ENCODE assay signal across 8 mouse cellular contexts in genomic region chr5:66620191-66620625, GRCm38 (mm10). TPM values are rescaled to one million over a fixed set of nuclear protein-coding genes. Genes with fewer than 3 reads are reported as not detected.
DNase-seq lines count a peak whose midpoint lies in the region; ATAC-seq and TF ChIP-seq lines count a peak whose summit lies in the region.

No protein-coding gene starts in this region.

- WGBS in forebrain, embryonic 15.5 days = under 1% methylated on average over 41 of the region's 41 CpGs
- WGBS in large intestine, adult 2 months = under 1% methylated on average over 41 of the region's 41 CpGs
- WGBS in liver, embryonic 16.5 days (ENCODE audit: insufficient replicate concordance) = under 1% methylated on average over 41 of the region's 41 CpGs
- WGBS in olfactory bulb, adult 2 months = under 1% methylated on average over 41 of the region's 41 CpGs

- peaks cover 12% of the 10 kb centered on the region for H3K27me3 ChIP-seq in E14TG2a.4 (ENCODE audit: insufficient read depth, low read length)
- no peaks in the 10 kb centered on the region for H3K27me3 ChIP-seq in forebrain, embryonic 15.5 days
- H3K27me3 ChIP-seq in liver, embryonic 16.5 days (ENCODE audit: control insufficient read depth, insufficient read depth, low read depth, low read length) = peaks cover 37% of the 10 kb centered on the region

- H3K4me2 ChIP-seq in forebrain, embryonic 15.5 days (replicated peaks) = peak overlapping the region; percentile 84
- H3K4me2 ChIP-seq in liver, embryonic 16.5 days (ENCODE audit: low read depth, low read length) = peak overlapping the region; percentile 59

- ATAC-seq in forebrain, embryonic 15.5 days (replicated peaks) = peak; percentile 54
- ATAC-seq in liver, embryonic 16.5 days (ENCODE audit: low read depth) = peak; percentile 61

- peaks cover 7% of the 10 kb centered on the region; the same call in 1 of the 2 replicates for H3K36me3 ChIP-seq in E14TG2a.4 (ENCODE audit: insufficient read depth, low read length)
- H3K36me3 ChIP-seq in forebrain, embryonic 15.5 days = no peaks in the 10 kb centered on the region
- H3K36me3 ChIP-seq in liver, embryonic 16.5 days (ENCODE audit: control insufficient read depth, insufficient read depth) = no peaks in the 10 kb centered on the region

- peak overlapping the region; percentile 57 for H3K9ac ChIP-seq in forebrain, embryonic 15.5 days (replicated peaks)
- peak overlapping the region; percentile 12; the same call in 1 of the 2 replicates for H3K9ac ChIP-seq in liver, embryonic 16.5 days (ENCODE audit: low read depth, low read length)

- peaks cover 20% of the 10 kb centered on the region for H3K4me1 ChIP-seq in E14TG2a.4 (replicated peaks; ENCODE audit: low read depth, low read length)
- peaks cover 31% of the 10 kb centered on the region for H3K4me1 ChIP-seq in forebrain, embryonic 15.5 days
- no peaks in the 10 kb centered on the region; the same call in none of the 2 replicates for H3K4me1 ChIP-seq in liver, embryonic 16.5 days (ENCODE audit: control insufficient read depth, low read depth, low read length)
- H3K4me1 ChIP-seq in olfactory bulb, adult 2 months (ENCODE audit: control insufficient read depth, insufficient read depth, low read length) = peaks cover 11% of the 10 kb centered on the region

- H3K4me3 ChIP-seq in E14TG2a.4 (replicated peaks; ENCODE audit: low read length) = peak overlapping the region; percentile 72
- peak overlapping the region; percentile 51 for H3K4me3 ChIP-seq in forebrain, embryonic 15.5 days
- peak overlapping the region; percentile 57 for H3K4me3 ChIP-seq in liver, embryonic 16.5 days (ENCODE audit: low read depth, low read length)
- H3K4me3 ChIP-seq in olfactory bulb, adult 2 months (ENCODE audit: insufficient read depth, low read depth, low read length) = peak overlapping the region; percentile 71

- H3K9me3 ChIP-seq in E14TG2a.4 (ENCODE audit: low read length) = peaks cover 68% of the 10 kb centered on the region
- H3K9me3 ChIP-seq in forebrain, embryonic 15.5 days = no peaks in the 10 kb centered on the region
- H3K9me3 ChIP-seq in liver, embryonic 16.5 days (replicated peaks; ENCODE audit: control insufficient read depth, low read length) = no peaks in the 10 kb centered on the region

- TF ChIP-seq CTCF in E14TG2a.4 (conservative IDR thresholded peaks at IDR 0.05; ENCODE audit: low read length) = no peak
- TF ChIP-seq CTCF in olfactory bulb, adult 2 months (IDR thresholded peaks at IDR 0.05; ENCODE audit: insufficient read depth, low read depth, low read length) = peak; percentile 38; the same call in 1 of the 2 replicates

- DNase-seq in cerebellum, adult 11 months = peak; percentile 88
- peak; percentile 90 to 91 for DNase-seq in heart, postnatal 10 days
- peak; percentile 44 for DNase-seq in large intestine, adult 2 months (ENCODE audit: low read depth, low spot score)
- DNase-seq in thymus, postnatal 10 days (ENCODE audit: low spot score in 2 of 2) = peak; percentile 47 to 63

- intact Hi-C loops in heart, postnatal 10 days (cut with DNase I) = no loop called here

- H3K27ac ChIP-seq in forebrain, embryonic 15.5 days (replicated peaks) = peak overlapping the region; percentile 60
- H3K27ac ChIP-seq in liver, embryonic 16.5 days (ENCODE audit: low read length) = 0 out of 2 replicates have a peak overlapping the region, but pooled peaks have one; percentile 22
- H3K27ac ChIP-seq in olfactory bulb, adult 2 months (ENCODE audit: insufficient read depth, low read depth, low read length) = no peak overlapping the region

- no peak for TF ChIP-seq POLR2A in olfactory bulb, adult 2 months (IDR thresholded peaks at IDR 0.05; ENCODE audit: insufficient read depth, low read depth, low read length)

RNA-seq across cellular contexts. Expression of gene Apbb2, which starts 1.6 kb away (rescaled TPM):
- 85.6 and 85.8 TPM in 2 replicates for polyA plus RNA-seq in forebrain, embryonic 15.5 days (2015; fragmentation: Nextera tagmentation; extraction: Ambion mirVana)
- 10 to 100 TPM; 67.6 to 69.2 TPM for total RNA-seq in heart, postnatal 10 days (2021)
- polyA plus RNA-seq in large intestine, adult 2 months (2012; rRNA removed) = 4.7 and 11.1 TPM in 2 replicates
- polyA plus RNA-seq in liver, embryonic 16.5 days (2015; fragmentation: Nextera tagmentation; extraction: Ambion mirVana) = 4.4 and 5.6 TPM in 2 replicates
- not detected in 2 replicates for polyA plus RNA-seq in olfactory bulb, adult 2 months (2012; ENCODE audit: insufficient read depth, insufficient read length, low replicate concordance, missing spikeins)

RNA-seq across cellular contexts. Expression of gene Uchl1, which starts 55.7 kb away (rescaled TPM):
- 1,253 and 1,277 TPM in 2 replicates for polyA plus RNA-seq in forebrain, embryonic 15.5 days (2015; fragmentation: Nextera tagmentation; extraction: Ambion mirVana)
- 10 to 100 TPM; 19.6 to 21.5 TPM for total RNA-seq in heart, postnatal 10 days (2021)
- polyA plus RNA-seq in large intestine, adult 2 months (2012; rRNA removed) = 16.6 and 24.1 TPM in 2 replicates
- polyA plus RNA-seq in liver, embryonic 16.5 days (2015; fragmentation: Nextera tagmentation; extraction: Ambion mirVana) = 1.4 and 2.0 TPM in 2 replicates
- polyA plus RNA-seq in olfactory bulb, adult 2 months (2012; ENCODE audit: insufficient read depth, insufficient read length, low replicate concordance, missing spikeins) = not detected in 2 replicates
